Mouse (Mus musculus) embryonic fibroblast, embryonic 13.5 days (primary cell): ENCODE measurements around the gene Gm17416. TPM values are rescaled to one million over a fixed set of nuclear protein-coding genes. Genes with fewer than 3 reads are reported as not detected.
A peak's percentile ranks its signal among the peaks of the same experiment; 100 is the strongest.

Experiments used
- H3K27ac ChIP-seq: 2 replicates; pipeline ENCODE4 v1.5.1; 2012; ENCODE audit warnings: low read length, control low read depth, inconsistent platforms; ENCODE audit not compliant: insufficient read depth
- H3K4me1 ChIP-seq: 2 replicates; pipeline ENCODE4 v1.6.1; 2011; ENCODE audit warnings: low read length; ENCODE audit not compliant: control insufficient read depth, insufficient read depth
- H3K4me3 ChIP-seq: 2 replicates; pipeline ENCODE4 v1.5.1; 2011; ENCODE audit warnings: mild to moderate bottlenecking, control low read depth, low read length; ENCODE audit not compliant: insufficient read depth
- CTCF ChIP-seq: IDR thresholded peaks from 2 replicates; pipeline ENCODE4 v1.5.1; 2011; ENCODE audit warnings: mild to moderate bottlenecking, control low read depth, low read length, moderate library complexity, borderline replicate concordance; ENCODE audit not compliant: insufficient read depth
- POLR2A ChIP-seq: IDR thresholded peaks from 2 replicates; pipeline ENCODE4 v1.6.1; 2011; ENCODE audit warnings: low read depth, mild to moderate bottlenecking, control low read depth, low read length, moderate library complexity
- polyA plus RNA-seq: library from polyadenylated mRNA; stranded (reverse); fragments of >200 nt; gene quantifications from 2 replicates; pipeline ENCODE4 v1.2.4, GENCODE M21; 2011; ENCODE audit warnings: low read depth; ENCODE audit not compliant: missing spikeins, insufficient read length

Gm17416 gene
- polyA plus RNA-seq, 1 experiment = not detected

DNA sequence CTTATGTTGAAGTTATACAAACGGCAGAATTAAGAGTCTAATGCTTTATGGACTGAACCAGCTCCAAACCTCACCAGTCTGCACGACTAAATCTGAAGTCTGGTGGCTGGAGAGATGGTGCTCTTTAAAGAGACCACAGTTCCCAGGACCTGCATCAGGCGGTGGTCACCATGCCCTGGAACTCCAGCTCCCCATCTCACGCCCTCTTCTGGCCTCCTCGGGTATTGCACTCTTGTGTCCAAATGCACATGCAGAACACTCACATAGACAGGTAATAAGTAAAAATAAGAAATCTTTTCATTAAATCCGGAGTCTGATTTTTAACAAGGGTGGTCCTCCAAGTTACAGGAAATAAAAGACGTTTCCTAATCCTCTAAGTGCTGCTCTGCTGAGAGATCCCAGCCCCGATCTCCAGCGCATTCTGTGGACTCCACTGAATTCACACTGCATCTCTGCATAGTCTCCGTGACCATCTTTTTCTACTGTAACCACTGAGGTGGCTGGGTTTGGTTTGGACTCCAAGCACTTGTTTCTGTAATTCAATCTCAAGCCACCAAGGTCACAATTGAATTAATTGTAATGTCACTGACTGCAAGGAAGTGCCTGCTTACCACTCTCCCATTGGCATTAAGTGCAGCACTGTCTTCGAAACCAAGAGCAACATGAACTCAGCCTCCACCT, 3.1 kb downstream of the Gm17416 start, which contains the start of gene Defb21:
Defb21 (plus strand) TSS at position 631 of the 681 bp plus-strand sequence.
- TF ChIP-seq CTCF (0 out of 2 replicates have a peak, but pooled peaks have one; percentile 9), POLR2A (no peak)
- no peak within 1 kb of the TSS for H3K27ac ChIP-seq
- H3K4me1 ChIP-seq = no peaks in the 10 kb centered on the region
- H3K4me3 ChIP-seq = no peak within 1 kb of the TSS

GRCm38 (mm10) chr2:152573484-152573883, 4.3 kb downstream of the Gm17416 start:
- no peak for TF ChIP-seq POLR2A
- no peak for TF ChIP-seq CTCF
- H3K4me1 ChIP-seq = no peaks in the 10 kb centered on the region
- H3K4me3 ChIP-seq = no peak overlapping the region
- no peak overlapping the region for H3K27ac ChIP-seq

- TF ChIP-seq CTCF (no peak), POLR2A (no peak)
- Histone ChIP-seq H3K27ac (no peak within 1 kb of the TSS), H3K4me3 (no peak within 1 kb of the TSS), H3K4me1 (no peaks in the 10 kb centered on the region)
Measured at GRCm38 (mm10) chr2:152580107-152580506, 11.0 kb downstream of the Gm17416 start, which contains the start of gene Defb19. Gene Defb19 (minus strand): TSS chr2:152580312.

DNA sequence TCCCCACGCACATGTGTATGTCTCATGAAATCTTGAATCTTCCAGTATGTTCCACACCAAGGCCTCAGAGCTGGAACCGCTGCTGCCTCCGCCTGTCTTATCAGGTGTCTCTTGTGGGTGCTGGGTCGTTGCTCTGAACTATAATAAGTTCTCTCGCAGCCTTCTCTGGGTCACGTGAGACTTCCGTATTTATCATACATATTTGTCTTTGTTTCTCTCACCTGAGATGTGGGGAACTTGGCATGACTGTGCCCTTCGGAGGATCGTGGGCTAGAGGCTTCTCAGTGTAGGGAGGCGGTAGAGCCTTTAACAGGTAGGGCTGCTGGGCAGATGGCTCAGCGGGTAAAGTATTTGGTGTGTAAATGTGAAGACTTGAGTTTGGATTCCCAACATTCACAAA, 11.5 kb downstream of the Gm17416 start:
- TF ChIP-seq CTCF (no peak), POLR2A (no peak)
- Histone ChIP-seq H3K4me1 (no peaks in the 10 kb centered on the region), H3K27ac (no peak overlapping the region), H3K4me3 (no peak overlapping the region)

DNA sequence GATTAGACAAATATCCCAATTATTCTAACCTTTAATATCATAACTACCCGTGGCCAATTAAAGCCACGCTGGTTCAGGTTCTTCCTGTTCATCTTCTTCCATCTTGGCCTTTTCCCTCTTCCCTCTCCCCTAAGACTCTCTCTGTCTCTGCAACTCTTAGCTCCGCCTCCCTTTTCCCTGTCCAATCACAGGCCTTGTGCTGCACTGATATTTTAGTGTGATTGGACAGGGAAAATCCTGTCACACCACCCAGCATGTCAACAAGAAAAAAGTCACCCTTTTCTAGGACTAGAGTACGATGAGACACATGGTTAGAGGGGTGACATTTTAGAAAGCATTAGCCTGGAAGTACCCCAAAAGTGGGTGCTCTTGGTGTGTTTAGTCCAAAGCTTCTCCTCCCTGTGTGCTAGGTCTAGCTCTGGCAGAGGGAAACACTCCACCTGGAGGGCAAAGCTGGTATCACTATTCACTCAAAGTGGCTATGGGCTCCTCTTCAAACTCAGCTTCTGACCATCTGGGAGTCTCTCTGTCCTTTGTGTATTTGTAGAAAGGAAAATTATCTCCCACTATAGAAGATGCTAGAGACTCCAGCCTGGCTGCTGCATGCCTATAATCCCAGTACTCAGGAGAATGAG, 17.9 kb downstream of the Gm17416 start:
- TF ChIP-seq CTCF = no peak; the same call in 1 of the 2 replicates
- no peak for TF ChIP-seq POLR2A
- H3K27ac ChIP-seq = no peak overlapping the region
- H3K4me3 ChIP-seq = no peak overlapping the region
- H3K4me1 ChIP-seq = no peaks in the 10 kb centered on the region

GRCm38 (mm10) chr2:152588450-152588849, 19.3 kb downstream of the Gm17416 start:
- Histone ChIP-seq H3K27ac (no peak overlapping the region), H3K4me1 (no peaks in the 10 kb centered on the region), H3K4me3 (no peak overlapping the region)
- TF ChIP-seq CTCF = no peak
- TF ChIP-seq POLR2A = no peak

GRCm38 (mm10) chr2:152589021-152589420, 19.9 kb downstream of the Gm17416 start:
- TF ChIP-seq CTCF = no peak
- TF ChIP-seq POLR2A = no peak
- Histone ChIP-seq H3K4me1 (no peaks in the 10 kb centered on the region), H3K27ac (no peak overlapping the region), H3K4me3 (no peak overlapping the region)

DNA sequence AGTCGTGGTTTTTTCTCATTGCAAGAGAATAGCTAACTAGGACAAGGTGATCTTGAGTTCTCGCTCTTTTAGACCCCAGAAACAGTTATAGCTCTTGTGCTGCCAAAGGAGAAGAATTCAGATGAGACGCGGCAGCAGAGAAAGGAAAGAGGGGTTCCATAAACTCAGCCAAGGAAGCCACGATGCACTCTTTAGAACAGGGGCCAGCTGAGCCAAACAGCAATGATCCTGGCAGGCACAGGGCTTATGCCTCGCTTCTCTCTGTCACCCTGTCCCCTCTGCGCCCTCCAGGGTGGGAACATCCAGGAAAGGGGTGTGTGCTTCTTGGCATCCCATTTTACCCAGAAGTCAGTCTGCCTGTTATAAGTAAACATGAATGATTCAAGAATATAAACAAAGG, 30.2 kb downstream of the Gm17416 start, which contains the start of gene Defb45:
Defb45 (minus strand) TSS at position 101 of the 400 bp plus-strand sequence.
- Histone ChIP-seq H3K4me1 (no peaks in the 10 kb centered on the region), H3K27ac (no peak within 1 kb of the TSS), H3K4me3 (no peak within 1 kb of the TSS)
- TF ChIP-seq CTCF (no peak), POLR2A (no peak)

DNA sequence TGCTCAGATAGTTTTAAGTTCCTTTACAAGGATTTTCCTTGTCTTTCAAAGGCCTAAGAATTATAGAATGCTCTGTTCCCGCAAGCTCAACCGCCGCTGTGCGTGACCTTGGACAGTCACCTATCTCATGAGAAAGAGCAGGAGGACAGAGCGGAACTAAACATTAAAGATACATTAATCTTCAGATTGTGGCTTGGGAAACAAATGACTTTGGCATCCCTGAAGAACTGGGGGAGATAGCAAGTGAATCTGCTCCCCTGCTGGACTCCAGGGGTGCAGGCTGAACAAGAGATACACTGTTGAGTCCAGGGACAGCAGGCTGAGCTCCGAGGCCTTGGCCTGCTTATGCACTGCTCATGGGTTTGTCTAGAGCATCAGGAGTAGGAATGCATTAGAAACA, 30.9 kb downstream of the Gm17416 start:
- Histone ChIP-seq H3K27ac (no peak overlapping the region), H3K4me1 (no peaks in the 10 kb centered on the region), H3K4me3 (no peak overlapping the region)
- TF ChIP-seq CTCF = no peak
- TF ChIP-seq POLR2A = no peak

GRCm38 (mm10) chr2:152601275-152601960, 32.3 kb downstream of the Gm17416 start:
- no peak overlapping the region for H3K4me3 ChIP-seq
- no peak overlapping the region for H3K27ac ChIP-seq
- no peaks in the 10 kb centered on the region for H3K4me1 ChIP-seq
- TF ChIP-seq CTCF (no peak), POLR2A (no peak)
